Mouse (Mus musculus) myocyte (in vitro differentiated cells): ENCODE results near the gene B3galt4. TPM values are rescaled to one million over a fixed set of nuclear protein-coding genes. Genes with fewer than 3 reads are reported as not detected.

Experiments
- H3K27me3 ChIP-seq: one replicate; pipeline ENCODE4 v1.6.1; 2011; ENCODE audit not compliant: control insufficient read depth, insufficient read depth, insufficient read length
- H3K36me3 ChIP-seq: one replicate; pipeline ENCODE4 v1.6.1; 2011; ENCODE audit not compliant: control insufficient read depth, insufficient read depth
- H3K4me2 ChIP-seq: one replicate; pipeline ENCODE4 v1.6.1; 2011; ENCODE audit warnings: low read depth, control low read depth
- H3K4me3 ChIP-seq: one replicate; pipeline ENCODE4 v1.5.1; 2011; ENCODE audit warnings: mild to moderate bottlenecking, control low read depth, moderate library complexity
- H3K79me2 ChIP-seq: one replicate; pipeline ENCODE4 v1.6.1; 2011; ENCODE audit not compliant: control insufficient read depth, insufficient read depth
- H3ac ChIP-seq: one replicate; pipeline ENCODE4 v1.6.1; 2011; ENCODE audit not compliant: control insufficient read depth, insufficient read length
- CEBPB ChIP-seq: IDR thresholded peaks from 2 replicates; pipeline ENCODE4 v1.6.1; 2011; ENCODE audit warnings: mild to moderate bottlenecking, moderate library complexity; ENCODE audit not compliant: poor library complexity, insufficient read depth, severe bottlenecking
- E2F4 ChIP-seq: IDR thresholded peaks from one replicate; pipeline ENCODE4 v1.6.1; 2011; ENCODE audit warnings: mild to moderate bottlenecking, control low read depth, moderate library complexity; ENCODE audit not compliant: insufficient read depth
- MAX ChIP-seq: IDR thresholded peaks from one replicate; pipeline ENCODE4 v1.6.1; 2011; ENCODE audit warnings: low read depth, mild to moderate bottlenecking, control low read depth
- MYOD1 ChIP-seq, 3 experiments: IDR thresholded peaks; one replicate each; pipeline ENCODE4 v1.6.1; 2011; ENCODE audit warnings: control low read depth in 2 of 3, low read depth in 2 of 3, mild to moderate bottlenecking in 2 of 3, moderate library complexity in 1 of 3; ENCODE audit not compliant: insufficient read length in 2 of 3, control insufficient read depth in 1 of 3
- MYOG ChIP-seq, 3 experiments: IDR thresholded peaks; one replicate each; pipeline ENCODE4 v1.6.1; 2011; ENCODE audit warnings: control low read depth in 2 of 3, low read depth in 2 of 3, mild to moderate bottlenecking in 2 of 3; ENCODE audit not compliant: insufficient read length in 2 of 3, control insufficient read depth in 1 of 3, insufficient read depth in 1 of 3
- POLR2A ChIP-seq: IDR thresholded peaks from one replicate; pipeline ENCODE4 v1.6.1; 2011; ENCODE audit warnings: low read depth, mild to moderate bottlenecking, control low read depth, moderate library complexity; ENCODE audit not compliant: insufficient read length
- POLR2AphosphoS2 ChIP-seq: IDR thresholded peaks from one replicate; pipeline ENCODE4 v1.6.1; 2011; ENCODE audit warnings: low read depth, control low read depth; ENCODE audit not compliant: insufficient read length
- REST ChIP-seq: IDR thresholded peaks from one replicate; pipeline ENCODE4 v1.6.1; 2011; ENCODE audit warnings: mild to moderate bottlenecking, control low read depth, moderate library complexity; ENCODE audit not compliant: insufficient read depth, insufficient read length
- SRF ChIP-seq: IDR thresholded peaks from one replicate; pipeline ENCODE4 v1.6.1; 2011; ENCODE audit warnings: low read depth; ENCODE audit not compliant: control insufficient read depth, insufficient read length
- TCF12 ChIP-seq: IDR thresholded peaks from one replicate; pipeline ENCODE4 v1.6.1; 2011; ENCODE audit warnings: mild to moderate bottlenecking, control low read depth; ENCODE audit not compliant: poor library complexity, insufficient read depth, severe bottlenecking
- TCF3 ChIP-seq: IDR thresholded peaks from one replicate; pipeline ENCODE4 v1.6.1; 2011; ENCODE audit warnings: low read depth, control low read depth; ENCODE audit not compliant: insufficient read length
- USF1 ChIP-seq: IDR thresholded peaks from one replicate; pipeline ENCODE4 v1.6.1; 2011; ENCODE audit warnings: low read depth, mild to moderate bottlenecking, control low read depth, moderate library complexity
- polyA plus RNA-seq: library from polyadenylated mRNA; unstranded; fragments of >200 nt; fragmentation: generic; extraction: Trizol; gene quantifications from one replicate; pipeline ENCODE4 v1.2.1, GENCODE M21; 2012; ENCODE audit warnings: missing spikeins

The B3galt4 gene
- polyA plus RNA-seq, 1 experiment: 1.2 TPM

GRCm38 (mm10) chr17:33958451-33958850 is 7.2 kb upstream of the B3galt4 start:
- Histone ChIP-seq H3K79me2 (peaks cover 25% of the 10 kb centered on the region), H3ac (no peak overlapping the region), H3K27me3 (no peaks in the 10 kb centered on the region), H3K4me2 (no peak overlapping the region), H3K4me3 (no peak overlapping the region), H3K36me3 (peaks cover 8% of the 10 kb centered on the region)
- TF ChIP-seq E2F4: no peak
- TF ChIP-seq TCF3: no peak
- no peak for TF ChIP-seq USF1
- TF ChIP-seq POLR2AphosphoS2: no peak
- TF ChIP-seq REST: no peak
- no peak for TF ChIP-seq POLR2A

DNA sequence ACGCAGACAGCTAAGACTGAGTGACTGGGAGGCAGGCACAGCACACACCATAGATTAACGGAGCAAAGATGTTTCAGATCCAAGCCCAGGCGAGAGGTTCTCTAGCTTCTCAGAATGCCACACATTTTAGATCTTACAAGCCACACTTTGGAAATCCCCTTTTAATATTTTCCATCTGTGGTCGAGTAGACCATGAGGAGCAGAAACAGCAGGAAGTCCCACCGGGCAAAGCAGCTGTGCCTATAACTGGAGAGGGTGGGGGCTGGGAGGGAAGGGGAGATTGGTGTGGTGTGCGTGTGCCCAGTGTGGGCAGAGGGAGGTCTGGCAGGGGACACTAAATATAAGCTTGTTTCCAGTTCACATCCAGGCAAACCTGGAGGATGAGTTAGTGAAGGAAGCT is 6.2 kb upstream of the B3galt4 start:
- Histone ChIP-seq H3K4me2 (no peak overlapping the region), H3K79me2 (peaks cover 29% of the 10 kb centered on the region), H3K36me3 (peaks cover 15% of the 10 kb centered on the region), H3K27me3 (no peaks in the 10 kb centered on the region), H3ac (no peak overlapping the region), H3K4me3 (no peak overlapping the region)
- TF ChIP-seq MAX (no peak), POLR2AphosphoS2 (no peak), USF1 (no peak), MYOD1 (IDR thresholded peaks at IDR 0.05; ENCODE audit: control insufficient read depth in 1 of 3, insufficient read length in 2 of 3, low read depth in 2 of 3) (no peak), POLR2A (no peak), SRF (no peak), REST (no peak), E2F4 (no peak), TCF12 (no peak), TCF3 (no peak), CEBPB (no peak), MYOG (IDR thresholded peaks at IDR 0.05; ENCODE audit: control insufficient read depth in 1 of 3, insufficient read depth in 1 of 3, insufficient read length in 2 of 3, low read depth in 2 of 3) (no peak)

- peaks cover 15% of the 10 kb centered on the region for H3K36me3 ChIP-seq
- H3K27me3 ChIP-seq: no peaks in the 10 kb centered on the region
- TF ChIP-seq POLR2AphosphoS2 (no peak), MYOG (IDR thresholded peaks at IDR 0.05; ENCODE audit: control insufficient read depth in 1 of 3, insufficient read depth in 1 of 3, insufficient read length in 2 of 3, low read depth in 2 of 3) (no peak), MYOD1 (IDR thresholded peaks at IDR 0.05; ENCODE audit: control insufficient read depth in 1 of 3, insufficient read length in 2 of 3, low read depth in 2 of 3) (no peak), E2F4 (no peak), TCF3 (no peak), CEBPB (no peak), POLR2A (no peak), MAX (no peak), SRF (no peak), REST (no peak), USF1 (no peak), TCF12 (no peak)
- H3K79me2 ChIP-seq: peaks cover 29% of the 10 kb centered on the region
- peak overlapping the region; percentile 93 for H3K4me3 ChIP-seq
- H3ac ChIP-seq: peak overlapping the region; percentile 71
- H3K4me2 ChIP-seq: peak overlapping the region; percentile 100
Measured at GRCm38 (mm10) chr17:33956336-33956735, 5.0 kb upstream of the B3galt4 start.

DNA sequence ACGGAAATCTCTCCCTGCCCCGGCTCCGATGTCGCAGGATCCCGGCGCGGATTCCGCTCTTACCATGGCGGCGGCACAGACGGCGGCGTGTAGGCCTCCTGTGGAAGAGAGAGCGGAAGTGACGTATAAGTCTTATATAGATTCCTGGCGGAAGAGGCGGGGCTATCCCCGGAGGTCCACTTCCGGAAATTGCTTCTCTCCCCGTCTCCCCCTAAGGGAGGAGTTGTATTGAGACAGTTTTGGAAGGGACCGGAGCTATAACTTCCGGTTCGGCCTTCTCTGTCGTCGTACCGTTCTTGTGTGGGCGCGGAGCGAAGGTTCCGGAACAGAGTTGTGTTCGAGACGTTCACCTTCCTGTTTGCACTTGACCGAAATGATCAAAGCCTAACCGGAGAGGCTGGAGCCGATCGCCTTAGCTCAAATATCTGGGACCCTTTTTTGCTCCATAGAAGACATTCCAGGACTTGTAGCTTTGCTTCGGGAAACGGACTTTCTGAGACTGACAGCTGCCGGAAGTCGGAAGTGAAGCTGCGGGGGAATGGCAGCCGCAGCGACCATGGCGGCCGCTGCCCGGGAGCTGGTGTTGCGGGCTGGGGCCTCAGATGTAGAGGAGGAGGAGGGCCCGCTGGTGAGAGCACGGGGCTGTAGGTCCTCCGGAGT is 4.4 kb upstream of the B3galt4 start, which contains the start of the genes Vps52 and Rps18:
TSS of gene Vps52 (plus strand) at position 258 of the 660 bp plus-strand sequence.
TSS of gene Rps18 (minus strand) at position 447 of the 660 bp plus-strand sequence.
- Histone ChIP-seq H3K4me2 (peak within 1 kb of the TSS; percentile 100), H3K4me3 (peak within 1 kb of the TSS; percentile 93), H3ac (peak within 1 kb of the TSS; percentile 71), H3K79me2 (peaks cover 29% of the 10 kb centered on the region), H3K27me3 (no peaks in the 10 kb centered on the region), H3K36me3 (peaks cover 15% of the 10 kb centered on the region)
- TF ChIP-seq REST (no peak), SRF (peak; percentile 2), POLR2A (peak; percentile 84), MYOD1 (IDR thresholded peaks at IDR 0.05; ENCODE audit: control insufficient read depth in 1 of 3, insufficient read length in 2 of 3, low read depth in 2 of 3) (peak in 1 of 3 experiments; percentile 5), POLR2AphosphoS2 (peak; percentile 90), TCF3 (no peak), MYOG (IDR thresholded peaks at IDR 0.05; ENCODE audit: control insufficient read depth in 1 of 3, insufficient read depth in 1 of 3, insufficient read length in 2 of 3, low read depth in 2 of 3) (peak in 1 of 3 experiments; percentile 37)
